ENCODE assay signal across 20 mouse cellular contexts in genomic region chr4:137285876-137286661, GRCm38 (mm10). TPM values are rescaled to one million over a fixed set of nuclear protein-coding genes. Genes with fewer than 3 reads are reported as not detected.
A peak's percentile ranks its signal among the peaks of the same experiment; 100 is the strongest.
DNase-seq lines count a peak whose midpoint lies in the region; ATAC-seq and TF ChIP-seq lines count a peak whose summit lies in the region.
"Had no signal": no experiment of that assay in that cellular context is flagged by ENCODE, and none has a peak within 500 bp of the region (broad histone marks: within the 10 kb centered on the region; RNA-seq: fewer than 3 reads in every experiment).

No protein-coding gene starts in this region.

- no peak for ATAC-seq in kidney, embryonic 16.5 days (ENCODE audit: low FRiP score, low TSS enrichment)
- ATAC-seq: intestine, embryonic 16.5 days had no signal

- H3K36me3 ChIP-seq in kidney, embryonic 16.5 days (ENCODE audit: insufficient read depth, low read length): no peaks in the 10 kb centered on the region
- H3K36me3 ChIP-seq: forebrain, embryonic 12.5 days; G1E; hindbrain, embryonic 15.5 days; liver, embryonic 13.5 days had no signal

- 62% methylated on average over 15 of the region's 15 CpGs for WGBS in kidney, embryonic 16.5 days
- WGBS in lung, adult 2 months: 72% methylated on average over 15 of the region's 15 CpGs

- H3K27ac ChIP-seq in kidney, embryonic 16.5 days (ENCODE audit: low read length): 0 out of 2 replicates have a peak overlapping the region, but pooled peaks have one; percentile 16
- H3K27ac ChIP-seq: forebrain, embryonic 12.5 days; heart, adult 2 months; hindbrain, embryonic 15.5 days; liver, embryonic 13.5 days; macrophage had no signal

- H3K4me3 ChIP-seq in kidney, embryonic 16.5 days (ENCODE audit: low read length): no peak overlapping the region
- no peak overlapping the region for H3K4me3 ChIP-seq in lung, adult 2 months (replicated peaks; ENCODE audit: extremely low read depth, low read depth, low read length)
- H3K4me3 ChIP-seq: forebrain, embryonic 12.5 days; heart, adult 2 months; hindbrain, embryonic 15.5 days; liver, embryonic 13.5 days had no signal

- H3K4me2 ChIP-seq in kidney, embryonic 16.5 days (replicated peaks; ENCODE audit: low read depth, low read length): no peak overlapping the region
- H3K4me2 ChIP-seq: forebrain, embryonic 12.5 days; hindbrain, embryonic 15.5 days; liver, embryonic 13.5 days; midbrain, embryonic 11.5 days had no signal

- no peaks in the 10 kb centered on the region for H3K9me3 ChIP-seq in kidney, embryonic 16.5 days (ENCODE audit: low read length)
- H3K9me3 ChIP-seq: forebrain, embryonic 12.5 days; G1E; hindbrain, embryonic 15.5 days; liver, embryonic 13.5 days had no signal

- peak; percentile 56 for DNase-seq in adrenal gland, adult 2 months
- no peak for DNase-seq in adrenal gland, postnatal 25 days
- no peak for DNase-seq in kidney, postnatal 25 days
- DNase-seq in MN1 (ENCODE audit: low spot score): peak; percentile 75
- DNase-seq in gastrocnemius, postnatal 36 days: peak; percentile 27 to 37
- no peak for DNase-seq in layer of hippocampus, postnatal 36 days
- DNase-seq in lung, adult 2 months: no peak
- DNase-seq: cerebellum, adult 18-20 months; heart, adult 2 months; heart, postnatal 36 days; kidney, postnatal 10 days; liver, embryonic 13.5 days; thymus, adult 18-20 months had no signal

- no peak overlapping the region for H3K9ac ChIP-seq in kidney, embryonic 16.5 days (replicated peaks; ENCODE audit: low read length)
- H3K9ac ChIP-seq: forebrain, embryonic 12.5 days; hindbrain, embryonic 15.5 days; liver, embryonic 13.5 days had no signal

- H3K27me3 ChIP-seq in kidney, embryonic 16.5 days (ENCODE audit: insufficient read depth, low read length): peaks cover 9% of the 10 kb centered on the region

- TF ChIP-seq CTCF in lung, adult 2 months (IDR thresholded peaks at IDR 0.05; ENCODE audit: insufficient read depth, low read length): no peak

- intact Hi-C loops in gastrocnemius, postnatal 36 days (cut with DNase I): loop anchor here (5.0 kb wide), 2 partner anchors 99 to 124 kb away; no protein-coding TSS in a partner anchor

- no peak for TF ChIP-seq POLR2A in lung, adult 2 months (IDR thresholded peaks at IDR 0.05; ENCODE audit: borderline replicate concordance, extremely low read depth, low read depth, low read length)

- H3K4me1 ChIP-seq in kidney, embryonic 16.5 days (ENCODE audit: insufficient read depth, low read length): peaks cover 40% of the 10 kb centered on the region
- H3K4me1 ChIP-seq in lung, adult 2 months (ENCODE audit: control insufficient read depth, insufficient read depth, low read length): no peaks in the 10 kb centered on the region; the same call in 1 of the 2 replicates

RNA-seq across cellular contexts. Expression of gene Wnt4, which starts 8.8 kb away (rescaled TPM):
- total RNA-seq in adrenal gland, adult 2 months (2021): 10 to 100 TPM; 73.0 to 83.3 TPM
- 76.8 and 107 TPM in 2 replicates for polyA plus RNA-seq in adrenal gland, adult 2 months (2012; rRNA removed)
- total RNA-seq in adrenal gland, postnatal 25 days (2021): 84.6 and 96.5 TPM in 2 replicates
- polyA plus RNA-seq in kidney, embryonic 16.5 days (2015; fragmentation: Nextera tagmentation; extraction: Ambion mirVana): 7.9 and 10.8 TPM in 2 replicates
- total RNA-seq in gastrocnemius, postnatal 36 days (2021): 1 to 10 TPM; 5.7 to 9.8 TPM
- total RNA-seq in layer of hippocampus, postnatal 36 days (2021): 1 to 10 TPM; 6.2 to 6.9 TPM
- 6.1 and 11.7 TPM in 2 replicates for polyA plus RNA-seq in lung, adult 2 months (2012; rRNA removed)
- polyA plus RNA-seq: G1E, macrophage had no signal

Comparison
In these comparisons a context has a peak if more than half of its experiments do, and no peak if none do; other contexts are left out.
1. DNase-seq: peak in adrenal gland, adult 2 months (single experiment), MN1 (single experiment) and gastrocnemius, postnatal 36 days (2 of 2); none in adrenal gland, postnatal 25 days (single experiment), kidney, postnatal 25 days (0 of 2), layer of hippocampus, postnatal 36 days (0 of 2) and lung, adult 2 months (single experiment).